Mouse (Mus musculus): ENCODE data around the gene Panx2. TPM values are rescaled to one million over a fixed set of nuclear protein-coding genes. Genes with fewer than 3 reads are reported as not detected.
A peak's percentile ranks its signal among the peaks of the same experiment; 100 is the strongest.

Gene Panx2
- total and polyA plus RNA-seq, 2 experiments from 2014 or later = 0.93 TPM; not detected in 1

GRCm38 (mm10) chr15:89074613-89075477, 15.3 kb downstream of the Panx2 start, which contains the start of gene Trabd:
TSS of gene Trabd (plus strand) at chr15:89075124.
- no peaks in the 10 kb centered on the region; the same call in 1 of the 2 replicates for H3K36me3 ChIP-seq (replicated peaks; ENCODE audit: control insufficient read depth, insufficient read depth, low read length)
- no peaks in the 10 kb centered on the region for H3K9me3 ChIP-seq (replicated peaks; ENCODE audit: control insufficient read depth, low read length)
- peak within 1 kb of the TSS; percentile 96 for H3K27ac ChIP-seq (ENCODE audit: low read depth)
- ATAC-seq (ENCODE audit: insufficient read depth, low read depth) (peak; percentile 7; the same call in 1 of the 2 replicates), DNase-seq (ENCODE audit: low spot score) (peak; percentile 26)
- 9% methylated on average over 11 of the region's 11 CpGs for WGBS
- H3K4me3 ChIP-seq (ENCODE audit: low read depth, low read length) = peak within 1 kb of the TSS; percentile 88
- H3K4me2 ChIP-seq (ENCODE audit: low read depth, low read length) = peak within 1 kb of the TSS; percentile 96
- no peak for TF ChIP-seq CTCF (IDR thresholded peaks at IDR 0.05; ENCODE audit: low read depth)
- TF ChIP-seq EP300 (IDR thresholded peaks at IDR 0.05; ENCODE audit: low read depth) = 0 out of 2 replicates have a peak, but pooled peaks have one; percentile 16
- no peaks in the 10 kb centered on the region for H3K27me3 ChIP-seq (ENCODE audit: control insufficient read depth, insufficient read depth, low read length)
- H3K9ac ChIP-seq (replicated peaks; ENCODE audit: low read depth, low read length) = peak within 1 kb of the TSS; percentile 86
- peaks cover 48% of the 10 kb centered on the region for H3K4me1 ChIP-seq (ENCODE audit: control insufficient read depth, insufficient read depth)

- TF ChIP-seq EP300 (IDR thresholded peaks at IDR 0.05; ENCODE audit: low read depth) (no peak), CTCF (IDR thresholded peaks at IDR 0.05; ENCODE audit: low read depth) (no peak)
- Histone ChIP-seq H3K9me3 (replicated peaks; ENCODE audit: control insufficient read depth, low read length) (no peaks in the 10 kb centered on the region), H3K4me1 (ENCODE audit: control insufficient read depth, insufficient read depth) (peaks cover 48% of the 10 kb centered on the region), H3K4me2 (ENCODE audit: low read depth, low read length) (peak overlapping the region; percentile 96), H3K4me3 (ENCODE audit: low read depth, low read length) (peak overlapping the region; percentile 88), H3K9ac (replicated peaks; ENCODE audit: low read depth, low read length) (peak overlapping the region; percentile 86), H3K36me3 (replicated peaks; ENCODE audit: control insufficient read depth, insufficient read depth, low read length) (no peaks in the 10 kb centered on the region; the same call in 1 of the 2 replicates), H3K27ac (ENCODE audit: low read depth) (peak overlapping the region; percentile 96), H3K27me3 (ENCODE audit: control insufficient read depth, insufficient read depth, low read length) (no peaks in the 10 kb centered on the region)
- DNase-seq (ENCODE audit: low spot score) (peak; percentile 90), ATAC-seq (ENCODE audit: insufficient read depth, low read depth) (peak; percentile 92)
- WGBS = 1% methylated on average over 56 of the region's 59 CpGs
These were observed 16.1 kb downstream of the Panx2 start for GRCm38 (mm10) chr15:89075478-89076147.

- H3K36me3 ChIP-seq (replicated peaks; ENCODE audit: control insufficient read depth, insufficient read depth, low read length) = no peaks in the 10 kb centered on the region; the same call in 1 of the 2 replicates
- WGBS = under 1% methylated on average over 35 of the region's 39 CpGs
- peak overlapping the region; percentile 96 for H3K4me2 ChIP-seq (ENCODE audit: low read depth, low read length)
- peak overlapping the region; percentile 88 for H3K4me3 ChIP-seq (ENCODE audit: low read depth, low read length)
- no peaks in the 10 kb centered on the region for H3K27me3 ChIP-seq (ENCODE audit: control insufficient read depth, insufficient read depth, low read length)
- TF ChIP-seq EP300 (IDR thresholded peaks at IDR 0.05; ENCODE audit: low read depth) (no peak), CTCF (IDR thresholded peaks at IDR 0.05; ENCODE audit: low read depth) (no peak)
- peak; percentile 33 for DNase-seq (ENCODE audit: low spot score)
- H3K27ac ChIP-seq (ENCODE audit: low read depth) = peak overlapping the region; percentile 96
- peak overlapping the region; percentile 86 for H3K9ac ChIP-seq (replicated peaks; ENCODE audit: low read depth, low read length)
- H3K9me3 ChIP-seq (replicated peaks; ENCODE audit: control insufficient read depth, low read length) = no peaks in the 10 kb centered on the region
- H3K4me1 ChIP-seq (ENCODE audit: control insufficient read depth, insufficient read depth) = peaks cover 48% of the 10 kb centered on the region
- ATAC-seq (ENCODE audit: insufficient read depth, low read depth) = peak; percentile 2
These were observed 16.7 kb downstream of the Panx2 start for GRCm38 (mm10) chr15:89076156-89076731.

- WGBS = 45% methylated on average over 9 of the region's 9 CpGs
- H3K4me3 ChIP-seq (ENCODE audit: low read depth, low read length) = peak overlapping the region; percentile 88
- H3K36me3 ChIP-seq (replicated peaks; ENCODE audit: control insufficient read depth, insufficient read depth, low read length) = peaks cover 19% of the 10 kb centered on the region
- H3K27me3 ChIP-seq (ENCODE audit: control insufficient read depth, insufficient read depth, low read length) = no peaks in the 10 kb centered on the region
- peak overlapping the region; percentile 53 for H3K27ac ChIP-seq (ENCODE audit: low read depth)
- ATAC-seq (ENCODE audit: insufficient read depth, low read depth) = no peak
- TF ChIP-seq EP300 (IDR thresholded peaks at IDR 0.05; ENCODE audit: low read depth) (no peak), CTCF (IDR thresholded peaks at IDR 0.05; ENCODE audit: low read depth) (no peak)
- peak overlapping the region; percentile 96 for H3K4me2 ChIP-seq (ENCODE audit: low read depth, low read length)
- H3K9me3 ChIP-seq (replicated peaks; ENCODE audit: control insufficient read depth, low read length) = no peaks in the 10 kb centered on the region
- peaks cover 46% of the 10 kb centered on the region for H3K4me1 ChIP-seq (ENCODE audit: control insufficient read depth, insufficient read depth)
- DNase-seq (ENCODE audit: low spot score) = no peak
- peak overlapping the region; percentile 86; the same call in 1 of the 2 replicates for H3K9ac ChIP-seq (replicated peaks; ENCODE audit: low read depth, low read length)
These were observed 18.8 kb downstream of the Panx2 start for GRCm38 (mm10) chr15:89078208-89078836.

GRCm38 (mm10) chr15:89083906-89084305, 24.4 kb downstream of the Panx2 start:
- WGBS = 96% methylated on average over 1 of the region's 1 CpGs
- peaks cover 58% of the 10 kb centered on the region for H3K36me3 ChIP-seq (replicated peaks; ENCODE audit: control insufficient read depth, insufficient read depth, low read length)
- no peak for ATAC-seq (ENCODE audit: insufficient read depth, low read depth)

More at GRCm38 (mm10) chr15:89083906-89084305, 24.4 kb downstream of the Panx2 start:
- DNase-seq (ENCODE audit: low spot score) = no peak
- Histone ChIP-seq H3K9ac (replicated peaks; ENCODE audit: low read depth, low read length) (no peak overlapping the region), H3K4me1 (ENCODE audit: control insufficient read depth, insufficient read depth) (0 out of 2 replicates have a peak, but pooled peaks cover under 1% of the 10 kb centered on the region), H3K4me2 (ENCODE audit: low read depth, low read length) (no peak overlapping the region), H3K9me3 (replicated peaks; ENCODE audit: control insufficient read depth, low read length) (no peaks in the 10 kb centered on the region), H3K27ac (ENCODE audit: low read depth) (no peak overlapping the region), H3K4me3 (ENCODE audit: low read depth, low read length) (no peak overlapping the region), H3K27me3 (ENCODE audit: control insufficient read depth, insufficient read depth, low read length) (no peaks in the 10 kb centered on the region)
- TF ChIP-seq CTCF (IDR thresholded peaks at IDR 0.05; ENCODE audit: low read depth) (no peak), EP300 (IDR thresholded peaks at IDR 0.05; ENCODE audit: low read depth) (no peak)
